Mouse (Mus musculus): ENCODE data around the gene Nckap5l. TPM values are rescaled to one million over a fixed set of nuclear protein-coding genes. Genes with fewer than 3 reads are reported as not detected.
"Not testable (repeated sequence)": the region's sequence is repeated elsewhere in the genome, so short reads cannot be mapped to it uniquely, and the experiment has no call there.

Gene Nckap5l
- total RNA-seq, 2 experiments from 2014 or later: 2.3 to 2.7 TPM

DNA sequence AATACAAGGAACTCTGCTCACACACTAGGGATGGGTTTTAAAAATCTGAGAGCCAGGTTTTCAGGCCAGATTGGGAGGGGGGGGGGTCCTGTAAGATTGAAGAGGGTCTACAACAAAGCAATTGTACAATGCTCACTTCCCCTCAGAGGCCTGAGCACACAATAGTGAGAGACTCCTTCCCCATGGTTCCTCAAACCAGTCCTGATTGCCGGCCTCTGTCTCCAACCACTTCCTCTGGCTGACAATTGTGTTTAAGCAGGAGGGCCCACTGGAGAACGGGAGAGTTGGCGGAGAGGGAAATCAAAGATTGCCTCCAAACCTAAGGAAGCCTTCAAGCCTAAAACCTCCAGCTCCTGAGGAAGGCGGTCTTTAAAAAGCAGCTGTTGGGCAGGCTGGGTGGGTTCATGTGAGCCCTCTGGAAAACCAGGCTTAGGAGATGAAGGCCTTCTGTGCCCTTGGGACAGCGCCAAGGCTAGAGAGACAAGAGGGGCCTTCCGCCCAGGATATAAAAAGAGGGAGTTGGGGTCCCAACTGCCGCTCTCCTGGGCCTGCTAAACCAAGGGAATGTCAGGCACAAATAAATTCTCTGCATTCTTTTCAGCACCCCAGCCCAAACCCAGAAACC is 1.1 kb downstream of the Nckap5l start:
- intact Hi-C loops (cut with DNase I): no loop called here
- TF ChIP-seq CTCF (IDR thresholded peaks at IDR 0.05): no peak
- DNase-seq: no peak
- peak overlapping the region; percentile 92 for H3K27ac ChIP-seq
- H3K4me3 ChIP-seq: peak overlapping the region; percentile 91

GRCm38 (mm10) chr15:99455415-99455814 is 2.1 kb downstream of the Nckap5l start:
- no peak for DNase-seq
- no peak for TF ChIP-seq CTCF (IDR thresholded peaks at IDR 0.05)
- H3K4me3 ChIP-seq: no peak overlapping the region
- no peak overlapping the region for H3K27ac ChIP-seq
- intact Hi-C loops (cut with DNase I): no loop called here

DNA sequence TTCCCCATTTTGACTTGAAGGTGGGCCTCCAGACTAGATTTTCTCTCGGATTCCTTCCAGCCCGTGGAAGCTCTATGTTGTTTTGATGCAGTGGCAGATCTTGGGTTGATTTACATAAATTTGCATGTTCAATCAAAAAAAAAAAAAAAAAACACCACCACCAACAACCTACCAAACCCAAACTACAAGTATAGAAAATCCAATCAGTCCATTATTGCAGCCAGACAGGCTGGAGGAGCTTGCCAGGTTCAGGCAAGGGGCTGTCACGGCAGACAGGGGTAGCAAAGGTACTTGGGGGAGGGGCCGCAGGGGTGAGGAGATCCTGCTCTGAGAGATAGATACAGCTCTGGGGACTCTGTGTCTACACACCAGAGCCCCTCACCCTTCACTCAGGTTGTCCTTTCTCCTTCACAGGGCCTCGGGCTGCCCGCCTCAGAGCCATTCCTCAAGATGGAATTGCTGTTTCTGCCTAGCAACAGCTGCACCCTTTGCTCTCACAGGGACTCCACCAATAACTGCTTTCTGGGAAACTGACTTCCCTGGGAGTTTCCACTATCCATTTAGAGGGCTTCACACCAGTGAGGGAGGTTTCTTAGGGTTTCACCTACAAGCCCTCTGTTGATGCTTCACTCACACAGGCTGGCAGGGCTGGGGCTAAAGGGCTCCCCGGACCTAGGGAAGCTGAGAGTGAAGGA is 2.8 kb downstream of the Nckap5l start:
- H3K27ac ChIP-seq: no peak overlapping the region
- H3K4me3 ChIP-seq: no peak overlapping the region
- intact Hi-C loops (cut with DNase I): no loop called here
- no peak for DNase-seq
- no peak for TF ChIP-seq CTCF (IDR thresholded peaks at IDR 0.05)

DNA sequence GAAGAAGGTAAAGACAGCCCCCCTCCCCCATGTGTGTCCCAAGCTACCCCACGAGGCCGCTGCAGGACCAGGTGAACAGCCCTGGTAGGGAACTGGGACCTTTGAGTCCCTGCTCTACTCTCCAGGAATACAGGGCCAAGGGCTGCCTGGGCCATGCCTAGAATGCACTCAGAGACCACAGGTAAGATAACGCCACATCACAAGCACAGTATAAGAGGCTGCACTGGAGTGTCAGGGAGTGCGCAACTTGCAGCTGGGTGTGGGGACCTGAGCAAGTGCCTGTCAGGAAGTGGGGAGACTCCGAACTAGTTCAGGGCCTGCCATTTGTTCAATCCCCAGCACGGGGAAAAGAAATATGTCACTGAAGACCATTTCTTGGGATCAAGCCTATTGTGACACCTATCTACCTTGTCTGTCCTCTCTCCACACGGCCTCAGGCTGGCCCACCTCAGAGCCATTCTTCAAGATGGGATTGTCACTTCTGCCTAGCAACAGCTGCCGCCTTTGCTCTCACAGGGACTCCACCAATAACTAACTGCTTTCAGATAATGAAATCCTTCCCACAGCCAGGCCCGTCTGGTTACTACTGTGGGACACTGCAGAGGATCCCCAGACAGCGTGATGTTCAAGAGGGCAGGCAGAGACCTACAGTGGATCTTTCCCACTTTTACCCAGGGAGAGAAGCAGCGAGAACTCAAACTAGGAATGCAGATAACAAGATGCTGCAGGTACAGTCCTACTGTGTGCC is 4.2 kb downstream of the Nckap5l start:
- no peak for TF ChIP-seq CTCF (IDR thresholded peaks at IDR 0.05)
- no peak for DNase-seq
- no peak overlapping the region for H3K27ac ChIP-seq
- no peak overlapping the region for H3K4me3 ChIP-seq
- intact Hi-C loops (cut with DNase I): no loop called here

- H3K27ac ChIP-seq: peak overlapping the region; percentile 35
- DNase-seq: no peak
- no peak for TF ChIP-seq CTCF (IDR thresholded peaks at IDR 0.05)
- peak overlapping the region; percentile 47 for H3K4me3 ChIP-seq
- intact Hi-C loops (cut with DNase I): no loop called here
Observed at GRCm38 (mm10) chr15:99449751-99450280, 7.7 kb downstream of the Nckap5l start.

DNA sequence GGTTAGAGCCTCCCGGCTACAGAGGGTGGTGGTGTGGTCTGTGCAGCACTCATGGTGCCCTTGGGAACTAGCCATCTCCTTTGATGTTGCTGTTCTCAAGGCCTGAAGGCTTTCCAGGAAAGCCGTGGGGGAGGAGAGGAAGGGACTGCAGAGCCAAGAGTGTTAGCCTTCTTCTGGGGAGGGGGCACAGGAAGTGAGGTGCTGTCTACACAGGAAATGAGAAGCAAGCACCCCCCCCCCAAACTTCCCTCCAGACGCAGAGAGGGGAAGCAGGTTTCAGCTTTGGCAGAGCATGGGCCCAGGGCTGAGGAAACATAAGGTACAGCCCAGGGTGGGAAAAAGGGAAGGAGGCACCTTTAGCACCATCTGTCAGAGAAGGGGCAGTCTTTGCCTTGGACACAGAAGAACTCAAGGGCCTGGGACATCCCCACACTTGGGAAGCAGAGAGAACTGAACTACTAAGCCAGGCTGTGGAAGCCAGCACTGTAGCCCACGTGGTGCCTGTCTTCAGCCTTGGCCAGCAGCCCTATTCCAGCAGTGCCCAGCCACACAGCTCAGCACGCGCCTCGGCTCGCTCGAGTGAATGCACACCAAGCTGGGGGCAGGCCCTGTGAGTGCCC is 8.3 kb downstream of the Nckap5l start:
- peak overlapping the region; percentile 35 for H3K27ac ChIP-seq
- intact Hi-C loops (cut with DNase I): no loop called here
- peak; percentile 81 for DNase-seq
- peak overlapping the region; percentile 47 for H3K4me3 ChIP-seq
- no peak for TF ChIP-seq CTCF (IDR thresholded peaks at IDR 0.05)

DNA sequence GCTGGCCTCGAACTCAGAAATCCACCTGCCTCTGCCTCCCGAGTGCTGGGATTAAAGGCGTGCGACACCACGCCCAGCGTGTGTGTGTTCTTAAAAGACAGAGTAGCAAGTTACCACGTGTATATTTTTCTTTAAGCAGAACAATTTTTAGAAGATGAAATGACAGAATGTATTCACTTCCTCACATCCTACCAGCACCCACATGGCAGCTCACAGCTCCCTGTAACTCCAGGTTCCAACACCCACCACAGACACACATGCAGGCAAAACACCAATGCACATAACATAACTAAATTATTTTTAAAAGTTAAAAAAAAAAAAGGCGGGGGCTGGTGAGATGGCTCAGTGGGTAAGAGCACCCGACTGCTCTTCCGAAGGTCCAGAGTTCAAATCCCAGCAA is 11.4 kb downstream of the Nckap5l start:
- intact Hi-C loops (cut with DNase I); DNase-seq; H3K4me3 ChIP-seq; H3K27ac ChIP-seq: not testable (repeated sequence)

GRCm38 (mm10) chr15:99445567-99445966 is 12.0 kb downstream of the Nckap5l start:
- no peak for DNase-seq
- TF ChIP-seq CTCF (IDR thresholded peaks at IDR 0.05): no peak
- intact Hi-C loops (cut with DNase I): no loop called here
- H3K27ac ChIP-seq: no peak overlapping the region
- H3K4me3 ChIP-seq: no peak overlapping the region

DNA sequence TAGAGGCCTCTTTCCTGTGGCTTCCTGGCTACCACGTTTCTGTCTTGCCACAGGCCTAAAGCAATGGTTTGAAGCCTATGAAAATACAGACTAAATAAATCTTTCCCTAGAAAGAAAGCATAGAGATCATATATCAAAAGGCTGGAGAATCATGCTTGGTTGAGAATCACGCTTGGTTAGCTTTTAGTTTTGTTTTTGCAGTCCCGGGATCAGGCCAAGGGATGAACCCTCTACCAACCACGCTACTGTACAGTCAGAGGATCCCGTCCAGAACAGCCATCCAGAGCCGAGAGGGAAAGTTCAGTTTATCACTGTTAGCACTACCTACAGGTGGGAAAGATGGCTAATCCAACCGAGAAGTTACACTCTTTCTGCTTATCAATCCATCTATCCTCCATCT is 15.2 kb downstream of the Nckap5l start:
- 0 out of 2 replicates have a peak overlapping the region, but pooled peaks have one; percentile 2 for H3K27ac ChIP-seq
- intact Hi-C loops (cut with DNase I): no loop called here
- TF ChIP-seq CTCF (IDR thresholded peaks at IDR 0.05): no peak
- no peak for DNase-seq
- H3K4me3 ChIP-seq: no peak overlapping the region

- DNase-seq: no peak
- no peak for TF ChIP-seq CTCF (IDR thresholded peaks at IDR 0.05)
- Histone ChIP-seq H3K27ac (peak overlapping the region; percentile 67), H3K4me3 (no peak overlapping the region)
- intact Hi-C loops (cut with DNase I): no loop called here
Observed at GRCm38 (mm10) chr15:99440816-99441457, 16.6 kb downstream of the Nckap5l start.

DNA sequence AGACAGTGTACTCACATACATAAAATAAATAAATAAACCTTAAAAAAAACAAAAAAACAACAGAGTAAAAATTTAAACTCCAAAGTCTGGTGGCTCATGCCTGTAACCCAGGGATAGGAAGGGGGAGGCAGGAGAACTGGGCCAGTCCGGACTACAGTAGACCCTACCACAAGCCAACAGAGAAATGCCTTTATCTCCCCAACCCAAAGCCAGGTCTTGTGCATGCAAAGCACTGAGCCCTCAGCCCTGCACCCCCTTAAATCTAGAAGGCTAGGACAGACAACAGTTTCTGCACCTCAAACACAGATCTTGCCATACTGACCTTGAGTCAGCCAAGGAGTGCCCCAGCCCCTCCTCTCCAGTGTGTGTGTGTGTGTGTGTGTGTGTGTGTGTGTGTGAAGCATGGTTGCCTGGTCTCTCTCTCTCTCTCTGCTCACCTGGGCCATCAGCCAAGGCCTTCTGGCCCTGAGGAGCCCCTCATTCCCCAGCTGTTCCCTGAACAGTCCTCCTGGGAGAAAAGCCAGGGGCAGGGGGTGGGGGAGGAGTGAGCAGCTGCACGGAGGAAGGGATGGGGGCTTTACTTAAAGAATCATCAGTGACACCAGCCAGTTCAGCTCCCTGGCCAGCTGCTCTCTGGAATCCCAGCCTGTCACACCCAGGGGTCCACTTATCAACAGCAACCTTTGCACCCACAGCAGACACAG is 17.3 kb downstream of the Nckap5l start:
- H3K4me3 ChIP-seq: no peak overlapping the region
- intact Hi-C loops (cut with DNase I): no loop called here
- peak; percentile 60 for DNase-seq
- H3K27ac ChIP-seq: peak overlapping the region; percentile 73
- TF ChIP-seq CTCF (IDR thresholded peaks at IDR 0.05): no peak

Measured in gastrocnemius, adult 2 months (tissue).